Mouse (Mus musculus) heart, embryonic 13.5 days (tissue): ENCODE measurements around the gene Pqlc3. TPM values are rescaled to one million over a fixed set of nuclear protein-coding genes. Genes with fewer than 3 reads are reported as not detected.
A peak's percentile ranks its signal among the peaks of the same experiment; 100 is the strongest.
"Not testable (repeated sequence)": the region's sequence is repeated elsewhere in the genome, so short reads cannot be mapped to it uniquely, and the experiment has no call there.

Experiments
- ATAC-seq: fragments of 200-750 bp; cut with Nextera tagmentation; 2 replicates; pipeline ENCODE4 v1.8.0; 2017; ENCODE audit warnings: moderate TSS enrichment; ENCODE audit not compliant: insufficient number of reproducible peaks, low FRiP score, low TSS enrichment; ENCODE audit errors: extremely low read depth
- H3K27ac ChIP-seq: fragments of 300-500 bp; sonication (generic); replicated peaks from 2 replicates; pipeline ENCODE4 v1.5.1; 2015; ENCODE audit warnings: moderate library complexity, mild to moderate bottlenecking, inconsistent platforms
- H3K27me3 ChIP-seq: fragments of 300-500 bp; sonication (generic); replicated peaks from 2 replicates; pipeline ENCODE4 v1.6.1; 2015; ENCODE audit warnings: mild to moderate bottlenecking, inconsistent platforms
- H3K36me3 ChIP-seq: fragments of 300-500 bp; sonication (generic); 2 replicates; pipeline ENCODE4 v1.6.1; 2015; ENCODE audit warnings: mild to moderate bottlenecking, inconsistent platforms
- H3K4me1 ChIP-seq: fragments of 300-500 bp; sonication (generic); 2 replicates; pipeline ENCODE4 v1.6.1; 2015; ENCODE audit warnings: inconsistent platforms
- H3K4me2 ChIP-seq: fragments of 300-500 bp; sonication (generic); 2 replicates; pipeline ENCODE4 v1.6.1; 2015; ENCODE audit warnings: inconsistent platforms, mild to moderate bottlenecking, moderate library complexity
- H3K4me3 ChIP-seq: fragments of 300-500 bp; sonication (generic); 2 replicates; pipeline ENCODE4 v1.5.1; 2015; ENCODE audit warnings: moderate library complexity, mild to moderate bottlenecking, inconsistent platforms
- H3K9ac ChIP-seq: fragments of 300-500 bp; sonication (generic); 2 replicates; pipeline ENCODE4 v1.6.1; 2015; ENCODE audit warnings: inconsistent platforms, mild to moderate bottlenecking, moderate library complexity
- H3K9me3 ChIP-seq: fragments of 300-500 bp; sonication (generic); 2 replicates; pipeline ENCODE4 v1.6.1; 2016; ENCODE audit warnings: inconsistent platforms
- WGBS: fragments of 180-500 bp; shearing (Covaris S2); methylation state at CpG from one replicate; pipeline ENCODE4 v1.1.7; 2015; ENCODE audit warnings: mixed read lengths; 5-methylcytosine and 5-hydroxymethylcytosine counted together
- polyA plus RNA-seq: library from polyadenylated mRNA; unstranded; fragments of >200 nt; fragmentation: Nextera tagmentation; extraction: Ambion mirVana; gene quantifications from 2 replicates; pipeline ENCODE4 v1.2.1, GENCODE M21; 2015

Gene Pqlc3
- polyA plus RNA-seq, 1 experiment from 2014 or later: 2.5 TPM

DNA sequence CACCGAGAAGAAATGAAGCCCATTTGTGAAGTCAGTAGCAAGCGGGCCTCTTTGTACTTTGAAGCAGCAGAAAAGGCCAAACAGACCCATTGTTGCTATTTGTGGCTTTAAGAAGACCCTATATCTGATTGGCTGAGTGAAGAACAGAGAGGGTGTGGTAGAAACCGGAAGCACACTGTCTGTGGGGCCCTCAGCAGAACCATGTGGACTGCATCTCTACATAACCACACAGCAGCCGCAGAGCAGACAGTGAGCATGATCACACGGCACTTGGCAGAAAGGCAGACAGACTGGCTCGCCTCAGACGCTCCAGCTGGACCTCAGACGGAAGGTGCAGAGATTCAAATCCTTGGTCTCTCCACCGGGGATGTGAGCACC, 33.2 kb upstream of the Pqlc3 start:
- H3K4me1 ChIP-seq: no peaks in the 10 kb centered on the region
- no peak overlapping the region for H3K9ac ChIP-seq
- ATAC-seq: no peak
- H3K27me3 ChIP-seq: no peaks in the 10 kb centered on the region
- 58% methylated on average over 9 of the region's 9 CpGs for WGBS
- H3K9me3 ChIP-seq: no peaks in the 10 kb centered on the region
- no peak overlapping the region for H3K4me3 ChIP-seq
- no peak overlapping the region for H3K27ac ChIP-seq
- H3K4me2 ChIP-seq: no peak overlapping the region
- H3K36me3 ChIP-seq: no peaks in the 10 kb centered on the region

GRCm38 (mm10) chr12:17032694-17033463, 32.7 kb upstream of the Pqlc3 start:
- Histone ChIP-seq H3K4me1 (no peaks in the 10 kb centered on the region), H3K9ac (no peak overlapping the region), H3K9me3 (no peaks in the 10 kb centered on the region), H3K4me3 (no peak overlapping the region), H3K36me3 (no peaks in the 10 kb centered on the region), H3K27ac (no peak overlapping the region), H3K4me2 (no peak overlapping the region), H3K27me3 (no peaks in the 10 kb centered on the region)
- 38% methylated on average over 13 of the region's 13 CpGs for WGBS
- ATAC-seq: no peak

GRCm38 (mm10) chr12:17024554-17025110, 24.4 kb upstream of the Pqlc3 start:
- Histone ChIP-seq H3K4me1 (peaks cover 3% of the 10 kb centered on the region; the same call in 1 of the 2 replicates), H3K9me3 (no peaks in the 10 kb centered on the region), H3K27ac (no peak overlapping the region), H3K4me3 (no peak overlapping the region), H3K27me3 (no peaks in the 10 kb centered on the region), H3K36me3 (no peaks in the 10 kb centered on the region), H3K9ac (no peak overlapping the region), H3K4me2 (no peak overlapping the region)
- 90% methylated on average over 6 of the region's 6 CpGs for WGBS
- no peak for ATAC-seq

GRCm38 (mm10) chr12:17022145-17022544, 21.9 kb upstream of the Pqlc3 start:
- H3K9me3 ChIP-seq: no peaks in the 10 kb centered on the region
- H3K4me1 ChIP-seq: peaks cover 3% of the 10 kb centered on the region; the same call in 1 of the 2 replicates
- no peak overlapping the region for H3K4me3 ChIP-seq
- H3K4me2 ChIP-seq: no peak overlapping the region
- 85% methylated on average over 4 of the region's 4 CpGs for WGBS
- H3K9ac ChIP-seq: no peak overlapping the region
- no peak for ATAC-seq
- no peaks in the 10 kb centered on the region for H3K27me3 ChIP-seq
- no peak overlapping the region for H3K27ac ChIP-seq
- H3K36me3 ChIP-seq: no peaks in the 10 kb centered on the region

GRCm38 (mm10) chr12:17021125-17021524, 20.9 kb upstream of the Pqlc3 start:
- not testable (repeated sequence) for H3K27me3 ChIP-seq, H3K9me3 ChIP-seq, ATAC-seq, H3K4me1 ChIP-seq, H3K4me3 ChIP-seq, H3K27ac ChIP-seq, H3K9ac ChIP-seq, H3K36me3 ChIP-seq, H3K4me2 ChIP-seq
- WGBS: 58% methylated on average over 4 of the region's 4 CpGs

GRCm38 (mm10) chr12:17018468-17018867, 18.3 kb upstream of the Pqlc3 start:
- Histone ChIP-seq H3K9ac (no peak overlapping the region), H3K4me3 (no peak overlapping the region), H3K4me2 (no peak overlapping the region), H3K4me1 (no peaks in the 10 kb centered on the region), H3K9me3 (no peaks in the 10 kb centered on the region), H3K27ac (no peak overlapping the region), H3K27me3 (0 out of 2 replicates have a peak, but pooled peaks cover 2% of the 10 kb centered on the region), H3K36me3 (no peaks in the 10 kb centered on the region)
- 25% methylated on average over 4 of the region's 4 CpGs for WGBS
- no peak for ATAC-seq

DNA sequence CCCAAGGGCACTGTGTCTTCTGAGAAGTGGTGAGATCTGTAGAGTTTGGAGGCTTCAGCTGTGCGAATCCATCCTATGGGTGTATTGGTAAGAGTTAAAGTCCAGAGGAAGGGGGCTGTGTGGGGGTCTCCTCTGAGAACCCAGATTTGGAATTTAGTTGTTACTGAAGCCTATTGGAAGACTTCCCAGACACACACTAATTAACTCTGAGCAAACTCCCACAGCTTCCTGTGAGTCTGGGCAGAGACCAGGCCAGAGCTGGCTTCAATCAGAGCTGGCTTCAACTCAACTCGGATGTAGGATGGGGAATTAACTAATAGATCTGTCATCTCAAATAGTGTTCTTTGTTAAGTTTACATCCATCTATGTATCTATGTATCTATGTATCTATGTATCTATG, 15.5 kb upstream of the Pqlc3 start:
- peaks cover 7% of the 10 kb centered on the region for H3K4me1 ChIP-seq
- 72% methylated on average over 2 of the region's 2 CpGs for WGBS
- H3K27me3 ChIP-seq: 0 out of 2 replicates have a peak, but pooled peaks cover 10% of the 10 kb centered on the region
- no peak overlapping the region for H3K4me3 ChIP-seq
- no peaks in the 10 kb centered on the region for H3K9me3 ChIP-seq
- H3K36me3 ChIP-seq: no peaks in the 10 kb centered on the region
- ATAC-seq: no peak
- H3K4me2 ChIP-seq: no peak overlapping the region
- H3K9ac ChIP-seq: no peak overlapping the region
- H3K27ac ChIP-seq: no peak overlapping the region

DNA sequence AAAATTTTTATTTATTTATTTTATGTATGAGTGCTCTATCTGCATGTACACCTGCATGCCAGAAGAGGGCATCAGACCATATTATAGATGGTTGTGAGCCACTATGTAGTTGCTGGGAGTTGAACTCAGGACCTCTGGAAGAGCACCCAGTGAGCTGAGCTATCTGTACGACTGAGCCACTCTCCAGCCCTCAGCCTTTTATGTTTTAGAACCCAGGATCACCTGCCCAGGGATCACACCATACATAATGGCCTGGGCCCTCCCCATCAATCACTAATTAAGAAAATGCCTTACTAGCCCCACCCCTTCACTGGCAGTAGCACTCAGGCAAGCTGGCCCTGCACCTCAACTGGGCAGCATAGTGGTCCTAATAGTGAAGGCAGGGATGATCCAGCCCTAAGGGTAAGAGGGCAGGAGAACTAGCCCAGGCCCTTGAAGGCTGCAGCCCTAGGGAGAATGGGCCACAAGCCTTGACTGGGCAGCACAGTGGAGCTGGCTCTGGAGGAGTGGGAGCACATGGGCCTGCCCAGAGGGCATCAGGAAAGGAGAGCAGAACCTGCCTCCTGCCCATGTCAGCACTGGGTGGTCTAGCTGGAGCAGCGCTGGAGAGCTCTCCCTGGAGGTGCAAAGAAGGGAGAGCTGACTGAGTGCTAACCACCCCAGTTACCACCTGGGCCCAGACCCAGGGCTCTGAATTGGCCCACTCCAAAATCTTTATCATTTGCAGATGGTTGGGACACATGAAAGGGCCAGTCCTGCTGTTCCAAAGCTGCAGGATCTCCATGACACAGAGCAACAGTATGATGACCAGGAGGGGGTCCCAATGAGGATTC, 12.1 kb upstream of the Pqlc3 start:
- Histone ChIP-seq H3K27me3 (0 out of 2 replicates have a peak, but pooled peaks cover 16% of the 10 kb centered on the region), H3K4me2 (no peak overlapping the region), H3K4me1 (peaks cover 7% of the 10 kb centered on the region), H3K9ac (no peak overlapping the region), H3K9me3 (peaks cover 6% of the 10 kb centered on the region; the same call in 1 of the 2 replicates), H3K27ac (no peak overlapping the region), H3K4me3 (no peak overlapping the region), H3K36me3 (no peaks in the 10 kb centered on the region)
- ATAC-seq: no peak
- WGBS: 63% methylated on average over 2 of the region's 2 CpGs

GRCm38 (mm10) chr12:17011100-17011870, 11.1 kb upstream of the Pqlc3 start, which contains the start of gene 2410004P03Rik:
Gene 2410004P03Rik, minus strand, starts transcription at chr12:17011727.
- H3K27me3 ChIP-seq: 0 out of 2 replicates have a peak, but pooled peaks cover 18% of the 10 kb centered on the region
- peak within 1 kb of the TSS; percentile 76 for H3K4me2 ChIP-seq
- H3K4me3 ChIP-seq: peak within 1 kb of the TSS; percentile 58
- ATAC-seq: peak; percentile 49; the same call in 1 of the 2 replicates
- H3K9ac ChIP-seq: peak within 1 kb of the TSS; percentile 75
- H3K9me3 ChIP-seq: peaks cover 6% of the 10 kb centered on the region; the same call in 1 of the 2 replicates
- 7% methylated on average over 29 of the region's 29 CpGs for WGBS
- no peak within 1 kb of the TSS for H3K27ac ChIP-seq
- no peaks in the 10 kb centered on the region for H3K36me3 ChIP-seq
- H3K4me1 ChIP-seq: peaks cover 7% of the 10 kb centered on the region

GRCm38 (mm10) chr12:17009466-17009865, 9.3 kb upstream of the Pqlc3 start:
- no peak overlapping the region for H3K27ac ChIP-seq
- no peak overlapping the region for H3K9ac ChIP-seq
- ATAC-seq: no peak
- 89% methylated on average over 6 of the region's 6 CpGs for WGBS
- no peak overlapping the region for H3K4me2 ChIP-seq
- peaks cover 6% of the 10 kb centered on the region; the same call in 1 of the 2 replicates for H3K9me3 ChIP-seq
- 0 out of 2 replicates have a peak, but pooled peaks cover 21% of the 10 kb centered on the region for H3K27me3 ChIP-seq
- H3K4me3 ChIP-seq: no peak overlapping the region
- H3K4me1 ChIP-seq: peaks cover 7% of the 10 kb centered on the region
- H3K36me3 ChIP-seq: no peaks in the 10 kb centered on the region
